Mouse (Mus musculus): ENCODE data around the gene Nlrc4.
"Not testable (repeated sequence)": the region's sequence is repeated elsewhere in the genome, so short reads cannot be mapped to it uniquely, and the experiment has no call there.

The Nlrc4 gene

DNA sequence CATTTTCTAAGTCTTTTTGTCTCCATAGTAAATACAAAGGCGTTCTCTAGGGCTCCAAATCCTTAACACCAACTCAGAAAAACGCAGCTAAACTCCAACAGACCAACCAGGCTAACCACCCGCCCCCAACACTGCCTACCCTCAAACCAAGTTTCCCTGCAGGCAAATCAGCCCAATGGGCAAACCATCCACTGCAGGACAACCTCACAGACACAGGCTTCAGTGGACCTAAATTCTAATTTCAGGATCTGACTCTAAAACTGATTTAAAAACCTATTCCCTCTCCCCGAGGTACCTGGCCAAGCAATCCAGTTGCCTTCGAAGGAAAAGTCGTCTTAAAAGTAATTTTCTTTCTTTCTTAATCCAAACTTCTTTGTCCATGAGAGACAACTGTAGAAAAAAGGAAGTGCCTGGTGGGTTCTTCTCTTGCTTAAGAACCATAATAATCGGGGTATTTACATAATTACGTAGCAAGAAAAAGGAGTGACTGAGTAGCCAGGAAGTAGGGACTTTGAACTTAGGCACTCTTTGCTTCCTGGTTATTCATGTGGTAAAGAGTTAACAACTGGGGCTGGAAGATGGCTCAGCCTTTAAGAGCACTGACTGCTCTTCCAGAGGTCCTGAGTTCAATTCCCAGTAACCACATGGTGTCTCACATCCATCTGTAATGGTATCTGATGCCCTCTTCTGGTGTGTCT, at the start of gene Nlrc4:
Gene Nlrc4 (minus strand): TSS at position 432 of the 698 bp plus-strand sequence.
- no peak for DNase-seq (ENCODE audit: low read depth, low spot score)

DNA sequence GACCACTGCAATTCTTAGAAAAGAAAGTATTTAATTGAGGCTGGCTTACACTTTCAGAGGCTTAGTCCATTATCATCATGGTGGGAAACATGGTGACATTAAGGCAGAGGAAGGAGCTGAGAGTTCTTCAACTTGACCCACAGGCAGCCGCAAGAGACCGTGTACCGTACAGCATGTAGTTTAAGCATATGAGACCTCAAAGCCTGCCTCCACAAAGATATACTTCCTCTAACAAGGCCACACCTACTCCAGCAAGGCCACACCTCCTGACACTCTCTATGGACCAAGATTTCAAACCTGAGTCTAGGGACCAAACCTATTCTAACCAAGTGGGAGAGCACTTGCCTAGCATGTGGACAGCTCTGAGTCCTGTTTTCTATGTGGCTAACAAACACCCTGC, 49.7 kb upstream of the Nlrc4 start:
- DNase-seq (ENCODE audit: low read depth, low spot score), result no peak

DNA sequence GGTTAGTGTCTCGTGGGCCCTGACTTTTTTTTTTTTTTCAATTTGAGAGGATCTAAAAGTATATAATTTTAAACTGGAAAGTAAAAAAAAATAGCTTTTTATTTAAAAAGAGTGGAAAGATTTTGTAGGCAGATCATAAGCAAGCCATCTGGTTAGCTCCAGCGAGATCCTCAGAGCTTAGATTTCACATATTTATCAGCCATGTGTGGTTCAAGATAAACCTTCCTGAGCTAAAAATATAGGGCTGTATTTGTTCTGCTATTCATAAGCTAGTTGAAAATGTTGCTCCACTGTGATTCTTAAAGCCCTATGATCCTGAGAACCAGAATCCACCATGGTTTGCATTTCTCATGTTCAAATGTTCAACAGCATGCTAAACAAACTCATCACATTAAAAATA, 49.0 kb upstream of the Nlrc4 start:
- DNase-seq (ENCODE audit: low read depth, low spot score), result no peak

DNA sequence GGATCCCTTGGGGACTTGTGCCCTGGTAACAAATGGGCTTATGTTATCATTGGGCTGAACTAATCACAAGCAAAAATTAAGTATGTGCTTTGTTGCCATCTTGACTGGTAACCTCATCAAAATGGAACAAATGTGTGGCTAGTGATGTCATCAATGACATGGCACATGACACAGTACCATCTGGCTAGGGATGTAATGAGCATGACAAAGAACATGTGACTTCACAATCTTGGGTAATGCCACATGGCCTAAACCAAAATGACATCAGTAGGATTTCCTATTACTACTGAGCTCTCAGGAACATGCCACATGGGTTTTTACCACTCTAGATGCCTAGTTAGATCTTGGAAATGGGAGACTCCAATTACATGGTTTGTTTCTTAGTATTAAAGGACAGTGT, 42.1 kb upstream of the Nlrc4 start:
- no peak for DNase-seq (ENCODE audit: low read depth, low spot score)

DNA sequence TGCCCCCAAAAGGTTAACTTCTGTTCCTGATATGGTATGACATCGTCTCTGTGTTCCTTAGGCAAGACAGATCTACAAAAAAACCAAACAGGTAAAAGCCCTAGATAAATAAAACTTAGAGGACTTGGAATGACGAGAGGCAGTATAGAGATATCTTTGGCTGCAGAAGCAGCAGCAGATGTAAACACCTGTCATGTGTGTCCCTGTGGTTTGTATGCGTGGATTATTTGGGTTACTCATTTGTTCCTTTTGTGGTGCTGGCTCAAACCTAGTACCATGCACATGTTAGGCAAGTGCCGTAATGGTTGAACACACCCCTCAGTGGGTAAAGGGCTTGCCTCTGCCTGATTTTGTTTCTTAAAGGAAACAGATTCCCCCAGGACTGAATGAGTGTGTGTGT, 41.3 kb upstream of the Nlrc4 start:
- DNase-seq (ENCODE audit: low read depth, low spot score), result no peak

DNA sequence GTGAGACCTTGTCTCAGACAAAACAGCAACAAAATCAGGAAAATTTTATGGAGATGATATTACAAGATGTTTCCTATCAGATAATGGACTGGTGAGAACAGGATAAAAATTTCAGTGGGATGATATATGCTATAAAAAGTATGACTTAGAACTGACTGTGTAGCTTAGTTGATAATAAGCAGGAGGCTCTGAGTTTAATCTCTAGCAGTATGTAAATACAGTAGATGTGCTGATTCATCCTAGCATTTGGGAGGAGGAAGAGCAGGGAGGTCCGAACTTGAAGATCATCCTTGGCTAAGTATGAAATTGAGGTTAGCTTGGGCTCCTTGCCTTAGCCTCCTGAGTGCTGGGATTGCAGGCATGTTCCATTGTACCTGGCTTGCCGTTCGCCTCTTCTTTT, 32.6 kb upstream of the Nlrc4 start:
- DNase-seq (ENCODE audit: low read depth, low spot score), result no peak

DNA sequence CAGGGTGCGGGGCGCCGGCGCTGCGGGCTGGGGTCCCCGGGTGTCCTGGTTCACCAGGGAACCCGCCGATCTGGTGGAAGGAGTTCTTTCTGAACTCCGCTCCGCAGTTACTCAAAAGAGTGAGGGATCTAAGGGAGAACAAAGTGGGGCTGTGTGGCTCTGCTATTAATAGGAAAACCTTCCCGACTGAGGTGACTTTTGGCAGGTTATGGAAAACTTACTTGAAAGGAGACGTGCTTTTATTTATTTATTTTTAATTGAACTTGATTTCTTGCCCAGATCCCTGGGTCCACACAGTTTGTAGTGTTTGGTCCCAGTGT, 30.9 kb upstream of the Nlrc4 start:
- DNase-seq (ENCODE audit: low read depth, low spot score), result no peak

DNA sequence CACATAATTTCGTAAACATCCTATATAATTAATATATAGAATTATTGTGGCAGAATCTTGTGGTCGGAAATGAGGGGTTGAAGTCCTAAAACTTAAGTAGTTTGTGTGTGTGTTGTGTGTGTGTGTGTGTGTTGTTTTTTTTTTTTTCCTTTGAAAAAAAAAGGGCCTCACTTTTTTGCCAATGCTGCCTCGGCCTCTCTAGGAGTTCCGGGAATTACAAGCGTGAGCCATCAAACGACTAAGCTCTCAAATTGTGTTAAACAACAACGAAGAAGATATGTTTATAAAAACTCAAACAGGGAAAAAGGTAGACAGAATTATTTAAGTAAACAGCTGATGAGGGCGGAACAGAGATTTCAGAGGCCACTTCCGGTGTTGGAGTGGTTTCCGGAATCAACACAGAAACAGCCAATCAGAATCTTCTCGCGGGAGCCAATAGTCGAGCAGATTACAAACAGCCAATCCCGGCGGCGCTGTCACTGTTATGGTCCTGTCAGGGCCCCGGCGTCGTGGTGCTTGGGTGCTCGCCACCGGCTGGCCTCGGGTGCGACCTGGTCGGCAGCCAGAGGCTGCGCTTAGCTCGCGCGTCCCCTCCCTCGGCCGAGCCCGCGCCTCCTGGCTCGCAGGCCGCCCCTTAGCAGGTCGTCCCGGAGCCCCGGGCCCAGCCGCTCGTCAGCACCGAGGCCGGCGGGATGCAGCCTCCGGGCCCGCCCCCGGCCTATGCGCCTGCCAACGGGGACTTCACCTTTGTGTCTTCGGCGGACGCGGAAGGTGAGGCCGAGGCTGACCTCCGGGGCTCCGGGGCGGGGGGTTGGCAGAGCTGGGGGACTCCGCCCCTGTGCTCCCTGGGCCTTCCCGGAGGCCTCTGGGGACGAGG, 30.3 kb upstream of the Nlrc4 start, which contains the start of gene Yipf4:
Gene Yipf4 (plus strand): TSS at position 470 of the 877 bp plus-strand sequence.
- peak; percentile 94 for DNase-seq (ENCODE audit: low read depth, low spot score)

DNA sequence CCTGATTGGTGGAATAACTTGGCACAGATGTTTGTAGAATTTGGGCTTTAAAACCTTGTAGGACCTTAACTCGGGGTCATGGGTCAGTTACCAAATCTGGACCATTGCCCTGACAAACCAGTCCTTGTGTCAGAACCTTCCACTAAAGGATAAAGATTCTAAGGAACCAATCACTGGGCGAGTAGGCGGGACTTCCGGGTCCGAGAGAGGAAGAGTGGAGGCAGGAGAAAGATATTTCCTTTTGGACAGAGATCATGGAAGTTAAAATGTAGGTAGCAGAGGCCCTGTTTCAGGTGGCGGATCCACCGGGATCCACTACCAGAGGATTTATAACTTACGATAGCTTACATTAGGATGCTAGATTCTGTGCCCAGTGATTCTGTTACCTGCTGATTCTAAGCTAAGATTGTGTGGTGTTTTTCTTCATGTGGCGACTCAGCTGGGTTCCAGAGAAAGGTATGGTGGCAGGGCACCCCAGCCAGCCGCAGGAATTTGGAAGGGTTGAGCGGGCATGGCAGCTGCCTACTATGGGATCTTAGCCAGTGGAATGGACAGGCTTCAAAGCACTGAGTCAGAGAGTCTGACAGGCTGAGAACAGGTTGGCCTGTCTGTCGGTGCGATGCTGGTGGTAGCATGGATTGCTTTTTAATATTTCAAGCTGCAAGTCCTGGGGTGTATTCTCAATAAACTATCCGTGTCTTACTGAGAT, 21.6 kb upstream of the Nlrc4 start:
- DNase-seq (ENCODE audit: low read depth, low spot score), result no peak

DNA sequence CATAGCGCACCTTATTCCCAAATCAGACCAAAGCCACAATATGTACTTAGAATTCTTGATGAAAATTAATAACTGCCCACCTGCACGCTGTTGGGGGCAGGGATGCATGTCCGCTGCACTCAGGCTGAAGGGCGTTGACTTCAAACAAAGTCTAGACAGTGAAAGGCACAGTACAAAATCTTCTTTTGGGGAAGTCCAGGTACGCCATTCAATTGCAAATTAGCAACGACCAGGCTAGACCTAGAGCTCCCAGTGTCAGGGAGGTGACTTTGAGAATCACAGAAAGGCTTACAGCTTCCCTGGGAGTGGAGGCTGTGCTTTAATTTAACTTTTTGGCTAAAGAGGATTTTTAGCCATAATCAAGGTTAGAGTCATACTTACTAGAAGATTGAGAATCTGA, 11.2 kb upstream of the Nlrc4 start:
- not testable (repeated sequence) for DNase-seq (ENCODE audit: low read depth, low spot score)

DNA sequence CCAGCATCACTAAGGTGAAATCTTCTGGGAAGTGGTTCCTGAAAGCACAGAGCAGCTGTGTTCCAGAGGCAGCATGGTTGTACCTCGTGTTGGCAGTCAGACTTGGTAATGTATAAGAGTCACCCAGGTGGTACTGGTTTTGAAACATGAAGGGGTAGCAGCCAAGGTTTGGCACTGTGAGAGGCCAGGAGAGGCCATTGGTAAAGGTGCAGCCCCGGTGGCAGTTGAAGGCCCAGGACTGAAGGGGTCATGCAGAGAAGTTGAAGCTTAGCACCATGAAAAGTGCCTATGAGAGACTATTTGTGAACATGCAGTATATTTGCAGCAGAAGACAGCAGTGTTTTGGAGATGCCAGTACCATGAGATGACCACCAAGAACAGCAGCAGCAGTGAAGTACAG, 9.0 kb upstream of the Nlrc4 start:
- not testable (repeated sequence) for DNase-seq (ENCODE audit: low read depth, low spot score)

DNA sequence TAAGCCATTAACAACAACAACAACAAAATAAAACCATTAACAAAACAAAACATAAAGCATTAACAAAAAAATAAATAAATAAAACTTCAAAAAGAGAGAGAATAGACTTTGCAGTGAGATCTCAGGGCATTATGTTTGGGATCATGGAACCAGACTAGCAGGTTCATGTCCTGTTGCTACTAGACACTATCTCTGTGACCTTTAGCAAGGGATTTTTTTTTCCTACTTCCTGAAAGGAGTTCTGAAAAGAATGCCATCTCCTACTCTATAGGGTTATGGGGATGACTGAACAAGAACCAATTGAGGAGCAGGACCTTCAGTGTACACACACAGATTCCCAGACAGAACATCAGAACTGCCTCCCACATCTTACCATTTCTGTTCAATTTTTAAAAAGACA, 4.6 kb upstream of the Nlrc4 start:
- no peak for DNase-seq (ENCODE audit: low read depth, low spot score)

DNA sequence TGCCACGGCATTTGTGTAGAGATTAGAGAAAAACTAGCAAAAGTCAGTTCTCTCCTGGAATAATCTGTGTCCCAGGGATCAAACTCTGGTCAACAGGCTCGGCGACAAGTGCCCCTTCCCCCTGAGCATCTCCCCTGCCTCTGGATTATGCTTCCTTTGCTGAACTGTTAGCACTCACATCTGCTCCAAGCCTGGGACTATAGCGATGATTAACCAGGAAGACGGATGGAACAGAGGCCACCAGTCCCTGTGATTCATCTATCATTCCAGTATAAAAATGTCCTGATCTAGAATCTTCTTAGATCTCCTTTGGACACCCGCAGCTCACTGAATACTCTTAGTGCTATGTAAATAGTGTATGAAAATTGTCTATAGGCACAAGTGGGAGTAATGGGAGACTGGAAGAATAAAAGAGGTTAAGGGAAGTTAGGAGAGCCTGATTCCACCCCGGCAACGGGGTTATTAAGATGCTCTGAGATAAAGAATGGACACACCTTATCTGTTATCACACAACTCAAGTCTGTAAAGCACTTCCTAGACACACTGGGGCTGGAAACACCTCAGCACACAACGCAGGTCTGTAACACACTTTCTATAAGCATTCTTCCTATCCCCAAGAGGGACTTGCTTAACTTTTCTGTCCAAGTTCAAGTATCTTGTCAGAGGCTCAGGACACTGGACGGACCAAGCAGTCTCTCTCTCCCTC, 817 bp downstream of the Nlrc4 start:
- DNase-seq (ENCODE audit: low read depth, low spot score), result no peak

DNA sequence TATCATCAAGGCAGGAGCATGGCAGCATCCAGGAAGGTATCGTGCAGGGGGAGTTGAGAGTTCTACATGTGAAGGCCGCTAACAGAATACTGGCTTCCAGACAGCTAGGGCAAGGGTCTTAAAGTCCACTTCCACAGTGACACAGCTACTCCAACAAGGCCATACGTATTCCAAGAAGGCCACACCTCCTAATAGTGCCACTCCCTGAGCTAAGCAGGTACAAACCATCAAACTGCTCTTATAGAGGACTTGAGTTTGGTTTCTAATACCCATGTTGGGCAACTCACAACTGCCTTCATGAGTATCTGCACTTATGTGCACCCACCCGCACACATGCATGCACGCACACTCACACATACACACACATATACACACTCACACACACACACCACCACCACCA, 2.1 kb downstream of the Nlrc4 start:
- no peak for DNase-seq (ENCODE audit: low read depth, low spot score)

DNA sequence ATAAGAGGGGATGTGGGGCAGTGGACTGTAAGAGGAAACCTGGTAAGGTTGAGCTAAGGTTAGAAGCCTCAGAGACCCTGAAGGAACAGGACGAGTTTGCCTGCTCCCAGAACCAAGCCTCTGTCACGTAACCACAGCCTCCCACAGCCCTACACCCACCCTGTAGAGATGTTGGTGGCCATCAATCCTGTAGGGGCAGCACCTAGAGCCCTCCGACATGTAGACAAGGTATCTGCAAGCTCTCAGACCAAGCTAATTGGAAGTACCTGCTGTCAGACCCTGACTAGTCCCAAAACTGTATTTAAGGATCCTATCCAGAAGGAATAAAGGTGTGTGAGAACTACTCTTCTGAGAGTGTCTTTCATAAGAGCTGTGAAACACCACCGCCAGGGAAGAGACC, 3.5 kb downstream of the Nlrc4 start:
- peak; percentile 51 for DNase-seq (ENCODE audit: low read depth, low spot score)

DNA sequence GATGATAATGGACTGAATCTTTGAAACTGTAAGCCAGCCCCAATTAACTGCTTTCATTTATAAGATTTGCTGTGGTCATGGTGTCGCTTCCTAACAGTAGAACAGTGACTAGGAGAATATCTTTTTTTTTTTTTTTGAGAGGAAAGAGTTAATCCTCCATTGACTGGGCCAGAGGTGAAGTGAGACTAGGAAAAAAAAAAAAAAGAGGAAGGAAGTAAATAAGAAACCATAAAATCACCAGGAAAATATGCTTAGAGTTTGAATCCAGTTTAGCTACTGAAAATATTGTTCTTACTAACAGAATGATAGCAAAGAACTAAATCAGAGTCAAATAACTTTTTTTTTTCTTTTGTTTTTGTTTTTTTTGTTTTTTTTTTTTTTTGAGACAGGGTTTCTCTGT, 4.3 kb downstream of the Nlrc4 start:
- DNase-seq (ENCODE audit: low read depth, low spot score), result no peak

DNA sequence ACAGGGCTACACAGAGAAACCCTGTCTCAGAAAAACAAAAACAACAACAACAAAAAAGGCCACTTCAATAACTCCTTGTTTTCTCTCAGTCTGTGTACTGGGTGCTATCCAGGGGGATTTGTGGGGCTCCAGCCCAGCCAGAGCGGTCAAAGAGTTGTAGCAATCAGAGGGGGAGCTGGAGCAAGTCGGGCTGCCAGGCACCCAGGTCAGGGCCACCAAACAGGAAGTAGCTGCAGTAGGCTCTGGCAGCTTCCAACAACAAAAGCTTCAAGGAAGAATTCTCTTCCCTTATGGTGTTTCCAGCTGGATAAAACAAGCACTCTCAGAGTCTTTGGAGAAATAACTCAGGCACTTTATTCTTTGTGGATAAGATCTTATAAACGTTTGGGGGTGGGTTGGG, 5.0 kb downstream of the Nlrc4 start:
- no peak for DNase-seq (ENCODE audit: low read depth, low spot score)

DNA sequence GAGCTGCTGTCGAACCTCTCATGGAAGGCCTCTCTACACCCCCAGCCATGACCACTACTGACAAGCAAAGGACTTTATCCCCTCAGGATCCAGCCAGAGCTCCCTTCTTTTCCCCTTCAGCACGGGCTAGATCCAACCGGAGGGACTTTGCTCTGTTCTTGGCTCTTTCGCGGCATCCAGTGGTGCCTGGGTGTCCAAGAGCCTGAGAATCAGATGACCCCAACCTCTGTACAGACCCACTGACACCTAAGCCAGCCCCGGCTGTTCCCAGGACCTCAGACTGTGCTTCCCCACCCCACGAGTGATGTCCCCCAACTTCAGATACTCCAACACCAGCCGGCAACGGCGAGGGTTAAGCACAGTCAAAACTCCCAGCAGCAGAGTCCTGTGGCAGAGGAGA, 9.2 kb downstream of the Nlrc4 start:
- no peak for DNase-seq (ENCODE audit: low read depth, low spot score)

DNA sequence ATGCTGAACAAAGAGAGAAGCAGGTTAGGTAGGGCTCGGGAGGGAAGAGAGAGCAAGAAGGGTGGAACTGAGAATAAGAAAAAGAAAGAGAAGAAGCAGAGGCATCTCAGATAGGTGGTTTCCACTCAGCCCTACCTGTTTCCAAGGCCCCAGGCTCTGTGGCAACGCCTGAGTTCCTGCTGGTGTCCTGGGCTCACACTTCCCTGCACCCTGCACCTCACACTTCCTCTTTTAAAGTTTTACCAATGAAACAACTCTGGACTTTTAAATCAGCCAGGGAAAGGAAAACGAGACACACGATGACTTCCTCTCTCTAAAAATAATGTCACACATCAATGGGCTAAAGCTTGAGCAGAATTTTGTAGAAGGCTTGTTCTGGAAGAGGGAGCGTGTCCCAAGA, 18.5 kb downstream of the Nlrc4 start:
- no peak for DNase-seq (ENCODE audit: low read depth, low spot score)

DNA sequence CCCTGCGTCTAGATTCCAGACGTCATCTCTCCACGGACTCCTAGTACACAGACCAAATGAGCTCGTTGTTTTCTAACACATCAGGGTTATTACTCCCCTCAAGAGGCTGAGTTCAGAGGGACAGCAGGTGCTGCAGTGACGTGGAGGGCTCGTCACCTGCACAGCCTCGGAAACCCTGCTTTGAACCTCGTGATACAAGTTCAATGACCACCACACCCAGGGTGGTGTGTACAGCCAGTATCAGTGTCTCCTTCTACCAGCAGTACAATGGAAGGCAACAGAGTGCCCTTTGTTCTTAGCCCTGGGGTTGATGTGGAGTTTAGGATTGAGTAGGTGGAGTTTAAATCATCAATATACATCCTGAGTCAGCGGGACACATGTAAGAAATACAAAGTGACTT, 21.2 kb downstream of the Nlrc4 start:
- DNase-seq (ENCODE audit: low read depth, low spot score), result no peak

DNA sequence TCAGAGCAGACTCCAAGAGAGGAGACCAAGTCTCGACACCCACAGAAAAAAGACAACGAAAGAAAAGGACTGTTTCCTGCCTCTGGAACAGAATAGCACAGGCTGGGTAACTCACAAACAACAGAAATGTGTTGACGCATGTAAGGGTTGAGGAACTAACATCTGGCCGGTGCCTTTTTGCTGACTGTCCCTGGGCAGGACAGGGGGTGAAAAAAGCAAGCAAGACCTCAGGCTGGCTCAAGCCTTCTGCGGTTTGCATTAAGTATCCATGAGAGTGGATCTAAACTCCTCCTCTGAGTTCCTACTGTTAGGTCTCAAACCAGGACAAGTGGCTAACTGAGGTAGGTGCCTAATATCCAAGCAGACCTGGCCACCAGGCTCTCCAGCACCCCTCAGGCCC, 26.3 kb downstream of the Nlrc4 start:
- DNase-seq (ENCODE audit: low read depth, low spot score), result no peak

DNA sequence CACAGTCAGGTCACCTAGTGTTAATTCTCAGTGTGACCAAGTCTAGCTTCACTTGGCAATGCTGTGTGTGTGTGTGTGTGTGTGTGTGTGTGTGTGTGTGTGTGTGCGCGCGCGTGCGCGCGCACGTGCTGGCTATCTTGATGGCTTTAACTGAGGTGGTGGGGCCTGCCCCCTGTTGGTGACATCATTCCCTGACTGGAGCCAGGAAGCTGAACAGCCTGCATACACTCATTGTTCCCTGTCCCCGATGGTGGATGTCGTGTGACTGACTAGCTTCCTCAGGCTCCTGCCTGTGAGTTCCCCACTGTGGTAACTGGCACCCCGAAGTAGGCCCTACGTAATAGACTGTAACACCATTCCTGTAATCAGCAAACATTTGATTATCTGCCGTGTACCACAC, 27.5 kb downstream of the Nlrc4 start:
- DNase-seq (ENCODE audit: low read depth, low spot score), result peak; percentile 80
